Mouse (Mus musculus) myocyte (in vitro differentiated cells): ENCODE measurements around the gene Gli3.

Experiments used
- CEBPB ChIP-seq: IDR thresholded peaks from 2 replicates; pipeline ENCODE4 v1.6.1; 2011; ENCODE audit warnings: mild to moderate bottlenecking, moderate library complexity; ENCODE audit not compliant: poor library complexity, insufficient read depth, severe bottlenecking
- E2F4 ChIP-seq: IDR thresholded peaks from one replicate; pipeline ENCODE4 v1.6.1; 2011; ENCODE audit warnings: mild to moderate bottlenecking, control low read depth, moderate library complexity; ENCODE audit not compliant: insufficient read depth
- MAX ChIP-seq: IDR thresholded peaks from one replicate; pipeline ENCODE4 v1.6.1; 2011; ENCODE audit warnings: low read depth, mild to moderate bottlenecking, control low read depth
- MYOD1 ChIP-seq, 3 experiments: IDR thresholded peaks; one replicate each; pipeline ENCODE4 v1.6.1; 2011; ENCODE audit warnings: control low read depth in 2 of 3, low read depth in 2 of 3, mild to moderate bottlenecking in 2 of 3, moderate library complexity in 1 of 3; ENCODE audit not compliant: insufficient read length in 2 of 3, control insufficient read depth in 1 of 3
- MYOG ChIP-seq, 3 experiments: IDR thresholded peaks; one replicate each; pipeline ENCODE4 v1.6.1; 2011; ENCODE audit warnings: control low read depth in 2 of 3, low read depth in 2 of 3, mild to moderate bottlenecking in 2 of 3; ENCODE audit not compliant: insufficient read length in 2 of 3, control insufficient read depth in 1 of 3, insufficient read depth in 1 of 3
- POLR2A ChIP-seq: IDR thresholded peaks from one replicate; pipeline ENCODE4 v1.6.1; 2011; ENCODE audit warnings: low read depth, mild to moderate bottlenecking, control low read depth, moderate library complexity; ENCODE audit not compliant: insufficient read length
- POLR2AphosphoS2 ChIP-seq: IDR thresholded peaks from one replicate; pipeline ENCODE4 v1.6.1; 2011; ENCODE audit warnings: low read depth, control low read depth; ENCODE audit not compliant: insufficient read length
- REST ChIP-seq: IDR thresholded peaks from one replicate; pipeline ENCODE4 v1.6.1; 2011; ENCODE audit warnings: mild to moderate bottlenecking, control low read depth, moderate library complexity; ENCODE audit not compliant: insufficient read depth, insufficient read length
- SRF ChIP-seq: IDR thresholded peaks from one replicate; pipeline ENCODE4 v1.6.1; 2011; ENCODE audit warnings: low read depth; ENCODE audit not compliant: control insufficient read depth, insufficient read length
- TCF12 ChIP-seq: IDR thresholded peaks from one replicate; pipeline ENCODE4 v1.6.1; 2011; ENCODE audit warnings: mild to moderate bottlenecking, control low read depth; ENCODE audit not compliant: poor library complexity, insufficient read depth, severe bottlenecking
- USF1 ChIP-seq: IDR thresholded peaks from one replicate; pipeline ENCODE4 v1.6.1; 2011; ENCODE audit warnings: low read depth, mild to moderate bottlenecking, control low read depth, moderate library complexity

GRCm38 (mm10) chr13:15670962-15671313 lies 207.9 kb downstream of the Gli3 start:
- TF ChIP-seq TCF12: no peak
- TF ChIP-seq POLR2A: no peak
- no peak for TF ChIP-seq MYOG (IDR thresholded peaks at IDR 0.05; ENCODE audit: control insufficient read depth in 1 of 3, insufficient read depth in 1 of 3, insufficient read length in 2 of 3, low read depth in 2 of 3)
- no peak for TF ChIP-seq USF1
- no peak for TF ChIP-seq MAX
- TF ChIP-seq MYOD1 (IDR thresholded peaks at IDR 0.05; ENCODE audit: control insufficient read depth in 1 of 3, insufficient read length in 2 of 3, low read depth in 2 of 3): no peak
- no peak for TF ChIP-seq CEBPB
- no peak for TF ChIP-seq POLR2AphosphoS2
- TF ChIP-seq REST: no peak
- TF ChIP-seq SRF: no peak
- no peak for TF ChIP-seq E2F4
